Mouse (Mus musculus) MEL (cell line): Measurements from ENCODE around the gene Renbp. TPM values are rescaled to one million over a fixed set of nuclear protein-coding genes. Genes with fewer than 3 reads are reported as not detected.

Experiments
- DNase-seq: peaks from one replicate; pipeline ENCODE4 v3.0.0; 2011; ENCODE audit warnings: low read depth, low spot score
- H3K27ac ChIP-seq: 2 replicates; pipeline ENCODE4 v1.5.1; 2012; ENCODE audit warnings: low read depth, mild to moderate bottlenecking, control low read depth, low read length, moderate library complexity; ENCODE audit not compliant: control insufficient read depth
- H3K27me3 ChIP-seq, 2 experiments: fragments of 150-350 bp in 1 of 2; sonication (generic) in 1 of 2; 2 replicates each; pipeline ENCODE4 v1.6.1; 2012; ENCODE audit warnings: low read length in 2 of 2, mild to moderate bottlenecking in 2 of 2, improper control_type of control experiment in 1 of 2, moderate library complexity in 1 of 2; ENCODE audit not compliant: insufficient read depth in 2 of 2, control insufficient read depth in 1 of 2
- H3K36me3 ChIP-seq, 2 experiments: 2 replicates each; pipeline ENCODE4 v1.6.1; 2012 to 2014; ENCODE audit warnings: low read length in 2 of 2, improper control_type of control experiment in 1 of 2, inconsistent platforms in 1 of 2, mild to moderate bottlenecking in 1 of 2; ENCODE audit not compliant: insufficient read depth in 2 of 2, control insufficient read depth in 1 of 2
- H3K4me1 ChIP-seq, 2 experiments: fragments of 150-350 bp in 1 of 2; sonication (generic) in 1 of 2; 2 replicates each; pipeline ENCODE4 v1.6.1; 2012; ENCODE audit warnings: low read length in 2 of 2, improper control_type of control experiment in 1 of 2, mild to moderate bottlenecking in 1 of 2; ENCODE audit not compliant: insufficient read depth in 2 of 2, control insufficient read depth in 1 of 2
- H3K4me3 ChIP-seq, 2 experiments: fragments of 150-350 bp in 1 of 2; sonication (generic) in 1 of 2; 2 replicates each; pipeline ENCODE4 v1.5.1; 2012; ENCODE audit warnings: low read depth in 2 of 2, low read length in 2 of 2, mild to moderate bottlenecking in 2 of 2, moderate library complexity in 2 of 2, control low read depth in 1 of 2, improper control_type of control experiment in 1 of 2; ENCODE audit not compliant: control insufficient read depth in 1 of 2, insufficient read depth in 1 of 2
- H3K79me2 ChIP-seq: 2 replicates; pipeline ENCODE4 v1.6.1; 2012; ENCODE audit warnings: mild to moderate bottlenecking, low read length, moderate library complexity; ENCODE audit not compliant: control insufficient read depth, poor library complexity, insufficient read depth
- H3K9ac ChIP-seq: 2 replicates; pipeline ENCODE4 v1.6.1; 2012; ENCODE audit warnings: low read depth, mild to moderate bottlenecking, control low read depth, low read length, moderate library complexity; ENCODE audit not compliant: control insufficient read depth, poor library complexity, severe bottlenecking
- H3K9me3 ChIP-seq: fragments of 150-350 bp; sonication (generic); replicated peaks from 2 replicates; pipeline ENCODE4 v1.6.1; 2012; ENCODE audit warnings: mild to moderate bottlenecking, low read length, improper control_type of control experiment, moderate library complexity; ENCODE audit not compliant: insufficient read depth
- BHLHE40 ChIP-seq: IDR thresholded peaks from 2 replicates; pipeline ENCODE4 v1.6.1; 2012; ENCODE audit warnings: low read depth, mild to moderate bottlenecking, inconsistent platforms, low read length, improper control_type of control experiment, borderline replicate concordance
- CHD1 ChIP-seq: IDR thresholded peaks from 2 replicates; pipeline ENCODE4 v1.6.1; 2012; ENCODE audit warnings: low read depth, mild to moderate bottlenecking, inconsistent platforms, low read length, improper control_type of control experiment
- CHD2 ChIP-seq: IDR thresholded peaks from 2 replicates; pipeline ENCODE4 v1.6.1; 2011; ENCODE audit warnings: low read length, improper control_type of control experiment
- CTCF ChIP-seq, 3 experiments: IDR thresholded peaks in 2 of 3; conservative IDR thresholded peaks in 1 of 3; 2 replicates each; pipeline ENCODE4 v1.5.1; 2011 to 2012; ENCODE audit warnings: low read length in 3 of 3, low read depth in 2 of 3, mild to moderate bottlenecking in 2 of 3, improper control_type of control experiment in 1 of 3, inconsistent platforms in 1 of 3, mixed read lengths in 1 of 3, moderate library complexity in 1 of 3; ENCODE audit not compliant: control insufficient read depth in 1 of 3, insufficient read depth in 1 of 3, poor library complexity in 1 of 3, severe bottlenecking in 1 of 3
- E2F4 ChIP-seq: IDR thresholded peaks from 2 replicates; pipeline ENCODE4 v1.6.1; 2011; ENCODE audit warnings: low read depth, low read length, improper control_type of control experiment, borderline replicate concordance
- ELF1 ChIP-seq: IDR thresholded peaks from 2 replicates; pipeline ENCODE4 v1.6.1; 2014; ENCODE audit warnings: low read depth, mild to moderate bottlenecking, inconsistent platforms, low read length, improper control_type of control experiment, moderate library complexity
- EP300 ChIP-seq, 2 experiments: IDR thresholded peaks; 2 replicates each; pipeline ENCODE4 v1.6.1; 2011; ENCODE audit warnings: improper control_type of control experiment in 2 of 2, low read length in 2 of 2, low read depth in 1 of 2, mild to moderate bottlenecking in 1 of 2
- ETS1 ChIP-seq: IDR thresholded peaks from 2 replicates; pipeline ENCODE4 v1.6.1; 2012; ENCODE audit warnings: low read depth, mild to moderate bottlenecking, inconsistent platforms, low read length, improper control_type of control experiment, moderate library complexity
- GABPA ChIP-seq: IDR thresholded peaks from 2 replicates; pipeline ENCODE4 v1.6.1; 2012; ENCODE audit warnings: low read depth, mild to moderate bottlenecking, inconsistent platforms, low read length, improper control_type of control experiment, moderate library complexity
- GATA1 ChIP-seq: IDR thresholded peaks from 2 replicates; pipeline ENCODE4 v1.6.1; 2011; ENCODE audit warnings: low read depth, low read length, improper control_type of control experiment
- HCFC1 ChIP-seq: IDR thresholded peaks from 2 replicates; pipeline ENCODE4 v1.6.1; 2012; ENCODE audit warnings: low read depth, mild to moderate bottlenecking, inconsistent platforms, low read length, improper control_type of control experiment, moderate library complexity
- JUND ChIP-seq: IDR thresholded peaks from 2 replicates; pipeline ENCODE4 v1.6.1; 2011; ENCODE audit warnings: low read depth, mild to moderate bottlenecking, improper control_type of control experiment, low read length
- KAT2A ChIP-seq: conservative IDR thresholded peaks from 2 replicates; pipeline ENCODE4 v1.6.1; 2012; ENCODE audit warnings: low read depth, low read length, improper control_type of control experiment, inconsistent platforms
- MAFK ChIP-seq: IDR thresholded peaks from 2 replicates; pipeline ENCODE4 v1.6.1; 2011; ENCODE audit warnings: low read depth, mild to moderate bottlenecking, low read length, improper control_type of control experiment, borderline replicate concordance
- MAX ChIP-seq: IDR thresholded peaks from 2 replicates; pipeline ENCODE4 v1.6.1; 2011; ENCODE audit warnings: low read length, improper control_type of control experiment
- MAZ ChIP-seq: IDR thresholded peaks from 2 replicates; pipeline ENCODE4 v1.6.1; 2012; ENCODE audit warnings: low read depth, mild to moderate bottlenecking, inconsistent platforms, low read length, improper control_type of control experiment
- MEF2A ChIP-seq: IDR thresholded peaks from 2 replicates; pipeline ENCODE4 v1.6.1; 2014; ENCODE audit warnings: low read depth, mild to moderate bottlenecking, inconsistent platforms, low read length, improper control_type of control experiment; ENCODE audit not compliant: poor library complexity, insufficient replicate concordance, severe bottlenecking; ENCODE audit errors: extremely low read depth
- MXI1 ChIP-seq: IDR thresholded peaks from 2 replicates; pipeline ENCODE4 v1.6.1; 2011; ENCODE audit warnings: mild to moderate bottlenecking, low read depth, low read length, improper control_type of control experiment
- MYB ChIP-seq: IDR thresholded peaks from 2 replicates; pipeline ENCODE4 v1.6.1; 2011; ENCODE audit warnings: mild to moderate bottlenecking, low read depth, low read length, improper control_type of control experiment
- MYC ChIP-seq: IDR thresholded peaks from 2 replicates; pipeline ENCODE4 v1.6.1; 2011; ENCODE audit warnings: low read depth, mild to moderate bottlenecking, low read length, improper control_type of control experiment, moderate library complexity
- NELFE ChIP-seq: IDR thresholded peaks from 2 replicates; pipeline ENCODE4 v1.6.1; 2011; ENCODE audit warnings: low read depth, low read length, improper control_type of control experiment
- NRF1 ChIP-seq: IDR thresholded peaks from 2 replicates; pipeline ENCODE4 v1.6.1; 2014; ENCODE audit warnings: low read depth, mild to moderate bottlenecking, inconsistent platforms, low read length, improper control_type of control experiment, moderate library complexity; ENCODE audit not compliant: poor library complexity, insufficient read depth, severe bottlenecking
- POLR2A ChIP-seq, 2 experiments: IDR thresholded peaks; 2 replicates each; pipeline ENCODE4 v1.6.1; 2011 to 2012; ENCODE audit warnings: low read length in 2 of 2, mild to moderate bottlenecking in 2 of 2, control low read depth in 1 of 2, improper control_type of control experiment in 1 of 2, low read depth in 1 of 2, moderate library complexity in 1 of 2; ENCODE audit not compliant: control insufficient read depth in 1 of 2, insufficient read depth in 1 of 2, poor library complexity in 1 of 2
- POLR2AphosphoS2 ChIP-seq: IDR thresholded peaks from 2 replicates; pipeline ENCODE4 v1.6.1; 2011; ENCODE audit warnings: low read length, improper control_type of control experiment
- POLR2AphosphoS5 ChIP-seq: IDR thresholded peaks from 2 replicates; pipeline ENCODE4 v1.6.1; 2012; ENCODE audit warnings: low read depth, borderline replicate concordance, mild to moderate bottlenecking, inconsistent platforms, low read length, moderate library complexity, mixed read lengths
- RAD21 ChIP-seq: IDR thresholded peaks from 2 replicates; pipeline ENCODE4 v1.6.1; 2011; ENCODE audit warnings: mild to moderate bottlenecking, low read depth, low read length, improper control_type of control experiment
- RCOR1 ChIP-seq: IDR thresholded peaks from 2 replicates; pipeline ENCODE4 v1.6.1; 2012; ENCODE audit warnings: low read depth, mild to moderate bottlenecking, inconsistent platforms, low read length, improper control_type of control experiment
- SIN3A ChIP-seq: IDR thresholded peaks from 2 replicates; pipeline ENCODE4 v1.6.1; 2012; ENCODE audit warnings: low read length, improper control_type of control experiment, inconsistent platforms
- TAL1 ChIP-seq: IDR thresholded peaks from 2 replicates; pipeline ENCODE4 v1.6.1; 2012; ENCODE audit warnings: mild to moderate bottlenecking, inconsistent platforms, low read length, moderate library complexity, mixed read lengths
- TBP ChIP-seq: IDR thresholded peaks from 2 replicates; pipeline ENCODE4 v1.8.0; 2011; ENCODE audit warnings: low read depth, low read length, improper control_type of control experiment
- TCF12 ChIP-seq: IDR thresholded peaks from 2 replicates; pipeline ENCODE4 v1.6.1; 2014; ENCODE audit warnings: low read depth, mild to moderate bottlenecking, inconsistent platforms, low read length, improper control_type of control experiment, moderate library complexity
- UBTF ChIP-seq: IDR thresholded peaks from 2 replicates; pipeline ENCODE4 v1.6.1; 2012; ENCODE audit warnings: low read depth, mild to moderate bottlenecking, inconsistent platforms, low read length, improper control_type of control experiment, moderate library complexity, borderline replicate concordance; ENCODE audit not compliant: insufficient read depth
- USF1 ChIP-seq: IDR thresholded peaks from 2 replicates; pipeline ENCODE4 v1.6.1; 2014; ENCODE audit warnings: low read depth, mild to moderate bottlenecking, inconsistent platforms, low read length, improper control_type of control experiment, moderate library complexity
- USF2 ChIP-seq, 2 experiments: IDR thresholded peaks; 2 replicates each; pipeline ENCODE4 v1.6.1; 2011 to 2012; ENCODE audit warnings: improper control_type of control experiment in 2 of 2, low read length in 2 of 2, borderline replicate concordance in 1 of 2, inconsistent platforms in 1 of 2, low read depth in 1 of 2, mild to moderate bottlenecking in 1 of 2; ENCODE audit not compliant: insufficient read depth in 1 of 2
- ZC3H11A ChIP-seq: IDR thresholded peaks from 2 replicates; pipeline ENCODE4 v1.6.1; 2012; ENCODE audit warnings: low read depth, mild to moderate bottlenecking, inconsistent platforms, low read length, improper control_type of control experiment
- ZKSCAN1 ChIP-seq: IDR thresholded peaks from 2 replicates; pipeline ENCODE4 v1.6.1; 2012; ENCODE audit warnings: low read depth, mild to moderate bottlenecking, inconsistent platforms, low read length, improper control_type of control experiment, moderate library complexity
- ZMIZ1 ChIP-seq: IDR thresholded peaks from 2 replicates; pipeline ENCODE4 v1.6.1; 2012; ENCODE audit warnings: low read depth, mild to moderate bottlenecking, inconsistent platforms, low read length, improper control_type of control experiment, moderate library complexity
- ZNF384 ChIP-seq: IDR thresholded peaks from 2 replicates; pipeline ENCODE4 v1.6.1; 2012; ENCODE audit warnings: low read depth, mild to moderate bottlenecking, inconsistent platforms, low read length, improper control_type of control experiment
- polyA plus RNA-seq, 2 experiments: library from polyadenylated mRNA; stranded (reverse) in 1 of 2; unstranded in 1 of 2; fragments of >175 nt in 1 of 2; fragments of >200 nt in 1 of 2; gene quantifications; 2 replicates each; pipeline versions ENCODE4 v1.2.1 to v1.2.4; 2012; ENCODE audit warnings: low replicate concordance in 2 of 2, low read depth in 1 of 2; ENCODE audit not compliant: insufficient read length in 2 of 2, insufficient read depth in 1 of 2, missing spikeins in 1 of 2
- total RNA-seq: library from RNA; depleted of rRNA; stranded (reverse); fragments of 300-350 nt; gene quantifications from 2 replicates; pipeline ENCODE4 v1.2.3, GENCODE M21; 2012

Gene Renbp
- total and polyA plus RNA-seq, 3 experiments = 22.7 to 38.0 TPM; not detected in 1

DNA sequence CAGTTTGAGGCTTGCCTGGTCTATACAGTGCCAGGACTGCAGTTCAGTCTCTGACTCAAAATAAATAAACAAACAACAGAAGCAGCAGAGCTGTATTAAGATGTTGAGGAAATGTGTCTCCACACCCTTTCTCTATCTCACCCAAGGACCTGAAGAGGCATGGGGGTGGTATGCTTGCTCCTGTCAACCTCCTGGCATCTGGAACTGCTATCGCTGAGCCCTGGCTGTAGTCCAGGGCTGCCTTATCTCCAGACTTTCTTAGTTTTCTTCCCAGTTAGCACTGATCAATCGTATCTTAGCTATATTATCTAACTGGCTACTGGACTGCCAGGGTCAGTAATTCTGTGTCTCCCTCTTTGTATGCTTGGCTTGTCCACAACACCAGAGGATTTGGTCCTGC, 11.2 kb upstream of the Renbp start:
- DNase-seq = peak; percentile 41
- Histone ChIP-seq H3K9ac (no peak overlapping the region), H3K27ac (no peak overlapping the region; the same call in 1 of the 2 replicates), H3K4me1 (peaks cover 0 to 19% of the 10 kb centered on the region in 2 experiments; a peak in 3 of 4 replicates), H3K27me3 (no peaks in the 10 kb centered on the region), H3K79me2 (no peaks in the 10 kb centered on the region; the same call in 1 of the 2 replicates), H3K4me3 (no peak overlapping the region), H3K9me3 (no peaks in the 10 kb centered on the region), H3K36me3 (peaks cover 5 to 27% of the 10 kb centered on the region in 2 experiments)
- TF ChIP-seq ETS1 (0 out of 2 replicates have a peak, but pooled peaks have one; percentile 31), CHD2 (no peak), MAZ (no peak), GABPA (no peak), USF2 (IDR thresholded peaks at IDR 0.05; ENCODE audit: borderline replicate concordance in 1 of 2, insufficient read depth in 1 of 2, low read depth in 1 of 2, low read length in 2 of 2) (no peak), MAX (no peak), POLR2AphosphoS5 (no peak), MEF2A (no peak), USF1 (no peak), MYB (no peak), ZKSCAN1 (no peak), RCOR1 (no peak), MAFK (no peak), JUND (no peak), POLR2AphosphoS2 (peak; percentile 47; the same call in 1 of the 2 replicates), UBTF (no peak), ZMIZ1 (no peak), POLR2A (IDR thresholded peaks at IDR 0.05; ENCODE audit: control insufficient read depth in 1 of 2, insufficient read depth in 1 of 2, low read depth in 1 of 2, low read length in 2 of 2, poor library complexity in 1 of 2) (no peak), CHD1 (no peak), GATA1 (peak; percentile 65; the same call in 1 of the 2 replicates), RAD21 (no peak), E2F4 (no peak), TCF12 (peak; percentile 36; the same call in 1 of the 2 replicates), NELFE (no peak), MXI1 (peak; percentile 47; the same call in 1 of the 2 replicates), EP300 (IDR thresholded peaks at IDR 0.05; ENCODE audit: low read depth in 1 of 2, low read length in 2 of 2) (peak; percentile 16 to 23; a peak in 2 of 4 replicates), KAT2A (no peak), NRF1 (no peak), ZNF384 (no peak), ELF1 (no peak), ZC3H11A (no peak), SIN3A (peak; percentile 32; the same call in 1 of the 2 replicates), CTCF (IDR thresholded peaks at IDR 0.05 in 2 of 3, conservative IDR thresholded peaks at IDR 0.05 in 1 of 3; ENCODE audit: control insufficient read depth in 1 of 3, insufficient read depth in 1 of 3, low read depth in 2 of 3, low read length in 3 of 3, poor library complexity in 1 of 3, severe bottlenecking in 1 of 3) (no peak), TBP (no peak), MYC (no peak), HCFC1 (no peak), TAL1 (no peak), BHLHE40 (no peak)
